Mouse (Mus musculus): ENCODE data around the gene Adam8.

The Adam8 gene

DNA sequence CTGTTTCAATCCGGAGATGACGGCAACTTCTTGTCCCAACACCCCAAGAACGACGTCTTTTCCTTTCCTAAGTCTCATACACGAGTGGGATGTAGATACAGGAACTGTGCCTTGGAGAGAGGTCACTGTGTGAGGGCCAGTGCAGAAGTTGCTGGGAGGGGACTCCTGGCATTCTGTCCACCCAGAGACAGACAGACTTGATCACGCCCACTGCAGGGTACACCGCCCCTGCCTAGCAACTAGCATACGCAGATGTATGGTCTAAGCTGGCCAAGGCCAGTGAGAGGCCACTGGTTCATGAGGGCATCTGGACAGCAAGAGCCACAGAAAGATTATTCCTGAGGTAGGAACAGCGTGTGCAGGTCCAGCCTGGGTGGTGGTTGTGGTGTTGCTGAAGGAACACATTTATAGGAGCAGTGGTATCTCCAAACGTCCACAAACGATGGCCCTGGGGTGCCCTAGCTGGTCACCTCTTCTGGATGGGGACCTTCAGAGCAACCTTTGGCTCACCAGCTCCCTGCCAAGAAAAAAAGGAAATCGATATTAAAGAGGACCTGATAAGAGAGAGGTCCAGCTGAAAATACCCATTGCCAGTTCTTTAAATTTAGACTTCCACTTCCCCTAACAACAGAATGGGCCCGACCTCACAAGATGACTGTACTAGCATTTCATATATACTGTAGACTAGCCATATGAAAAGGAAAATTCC is 13.2 kb downstream of the Adam8 start:
- in situ Hi-C loops (cut with MboI) = no loop called here

DNA sequence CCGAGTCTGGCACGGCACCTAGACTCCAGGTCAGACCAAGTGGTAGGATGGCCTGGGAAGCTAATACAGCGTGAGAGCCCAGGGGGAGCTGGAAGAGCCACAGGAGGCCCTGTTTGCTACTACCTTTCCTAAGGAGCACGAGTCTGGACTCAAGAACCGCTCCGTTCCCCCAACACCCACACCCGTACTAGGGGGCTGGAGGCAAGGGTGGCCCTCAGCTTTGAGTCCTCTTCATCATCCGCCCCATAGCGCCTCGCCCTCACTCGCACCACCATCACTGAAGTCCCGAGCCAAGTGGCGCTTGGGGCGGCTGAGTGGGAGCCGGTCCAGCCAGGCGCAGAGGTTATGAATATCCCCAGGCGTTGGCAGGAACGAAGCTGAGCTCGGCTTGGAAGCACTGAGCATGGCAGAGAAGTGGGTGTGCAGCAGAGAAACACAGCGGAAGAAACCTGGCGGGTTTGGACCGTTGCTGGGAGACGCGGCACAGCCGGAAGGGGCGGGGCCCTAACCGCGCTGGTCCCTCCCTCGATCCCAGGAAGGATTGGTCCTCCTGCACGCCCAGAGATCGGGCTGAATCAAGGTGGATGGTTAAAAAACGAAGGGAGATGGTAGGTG is 14.0 kb downstream of the Adam8 start, which contains the start of gene 6430531B16Rik:
6430531B16Rik (minus strand) TSS at position 478 of the 615 bp plus-strand sequence.
- in situ Hi-C loops (cut with MboI) = no loop called here

DNA sequence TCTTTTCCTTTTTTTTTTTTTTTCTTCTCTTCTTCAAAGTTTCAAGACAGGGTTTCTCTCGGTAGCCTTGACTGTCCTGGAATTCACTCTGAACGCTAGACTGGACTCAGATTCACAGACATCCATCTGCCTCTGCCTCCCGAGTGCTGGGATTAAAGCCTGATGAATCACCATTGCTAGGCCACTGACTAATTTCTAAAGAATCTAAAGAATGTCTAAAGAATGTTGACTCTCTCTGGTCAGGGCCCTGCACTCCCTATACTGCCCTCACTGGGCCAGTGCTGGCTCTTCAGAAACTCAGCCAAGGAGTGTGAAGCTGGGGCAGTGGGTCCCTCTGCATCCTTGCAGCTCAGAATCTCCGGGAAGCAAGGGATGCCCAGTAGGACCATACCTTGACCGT is 16.9 kb downstream of the Adam8 start:
- in situ Hi-C loops (cut with MboI) = no loop called here

DNA sequence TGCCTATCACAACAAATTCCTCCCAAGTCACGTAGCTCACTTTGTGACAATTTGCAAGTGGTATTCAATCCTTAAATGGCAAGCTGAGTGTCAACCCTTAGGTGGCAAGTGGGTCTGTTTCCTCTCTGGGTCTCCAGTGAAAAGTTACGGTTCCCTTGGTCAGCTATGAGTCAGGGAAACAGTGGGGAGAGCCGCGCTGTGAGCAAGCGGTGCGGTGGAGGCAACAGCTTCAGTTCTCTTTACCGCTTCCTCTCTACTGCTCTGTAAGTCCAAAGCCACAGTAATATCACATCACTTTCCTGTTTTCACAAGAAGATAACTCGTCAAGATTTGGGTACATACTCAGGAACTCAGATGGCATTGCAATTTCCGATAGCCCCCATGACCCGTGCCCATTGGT is 18.1 kb downstream of the Adam8 start:
- in situ Hi-C loops (cut with MboI) = no loop called here

DNA sequence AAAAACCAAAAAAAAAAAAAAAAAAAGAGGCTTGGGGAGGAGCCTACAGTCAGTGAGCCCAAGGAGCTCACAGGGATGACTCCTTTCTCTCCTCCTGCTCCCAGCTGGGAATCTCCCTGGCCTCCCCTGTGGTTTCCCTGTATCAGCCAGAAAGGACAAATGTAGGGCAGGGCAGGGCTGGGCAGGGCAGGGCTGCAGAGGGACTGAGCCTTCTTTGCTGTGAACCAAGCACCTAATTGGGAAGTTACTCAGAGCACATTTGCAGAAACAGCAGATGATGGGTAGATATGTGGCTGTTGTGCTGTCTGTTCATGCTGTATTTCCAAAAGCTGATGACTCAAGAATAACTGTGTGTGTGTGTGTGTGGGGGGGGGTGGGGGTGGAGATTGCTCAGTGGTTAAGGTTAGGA is 19.4 kb downstream of the Adam8 start:
- in situ Hi-C loops (cut with MboI) = no loop called here

DNA sequence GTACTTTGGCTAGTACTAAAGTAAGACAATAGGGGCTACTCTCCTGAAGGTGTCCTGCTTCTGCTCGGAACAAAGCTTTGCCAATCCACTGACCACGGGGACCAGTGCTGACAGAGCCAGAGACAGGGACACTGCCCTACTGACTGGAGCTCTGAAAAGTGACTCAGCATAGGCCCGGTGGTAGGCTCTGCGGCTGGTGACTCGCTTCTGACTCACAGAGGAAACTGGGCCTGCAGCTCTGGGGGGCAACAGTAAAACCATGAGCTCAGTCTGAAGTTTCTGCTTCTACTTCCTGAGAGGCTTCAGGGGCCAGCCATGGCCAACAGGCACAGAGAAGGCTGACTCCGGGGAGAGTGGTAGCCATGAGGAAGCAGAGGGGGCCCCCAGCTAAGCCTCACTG is 20.9 kb downstream of the Adam8 start:
- in situ Hi-C loops (cut with MboI) = no loop called here

DNA sequence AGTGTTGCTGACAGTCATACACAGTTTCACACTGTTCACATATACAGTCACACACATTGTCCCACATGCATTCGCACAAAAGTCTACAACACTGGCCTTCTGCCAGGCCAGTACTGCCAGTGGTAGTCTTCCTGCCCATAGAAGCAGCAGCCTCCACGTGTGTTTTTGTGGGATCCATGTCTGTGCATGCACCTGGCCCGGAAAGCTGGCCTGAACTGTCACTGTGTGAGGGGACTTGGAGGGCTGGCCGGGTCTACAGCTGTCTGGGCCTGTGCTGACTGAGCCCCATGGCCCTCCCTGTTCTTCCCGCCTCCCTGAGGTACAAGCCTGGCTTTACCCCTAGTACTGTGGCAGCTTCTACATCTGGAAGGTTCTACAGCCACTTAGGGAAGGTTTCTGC is 21.4 kb downstream of the Adam8 start:
- in situ Hi-C loops (cut with MboI) = no loop called here

DNA sequence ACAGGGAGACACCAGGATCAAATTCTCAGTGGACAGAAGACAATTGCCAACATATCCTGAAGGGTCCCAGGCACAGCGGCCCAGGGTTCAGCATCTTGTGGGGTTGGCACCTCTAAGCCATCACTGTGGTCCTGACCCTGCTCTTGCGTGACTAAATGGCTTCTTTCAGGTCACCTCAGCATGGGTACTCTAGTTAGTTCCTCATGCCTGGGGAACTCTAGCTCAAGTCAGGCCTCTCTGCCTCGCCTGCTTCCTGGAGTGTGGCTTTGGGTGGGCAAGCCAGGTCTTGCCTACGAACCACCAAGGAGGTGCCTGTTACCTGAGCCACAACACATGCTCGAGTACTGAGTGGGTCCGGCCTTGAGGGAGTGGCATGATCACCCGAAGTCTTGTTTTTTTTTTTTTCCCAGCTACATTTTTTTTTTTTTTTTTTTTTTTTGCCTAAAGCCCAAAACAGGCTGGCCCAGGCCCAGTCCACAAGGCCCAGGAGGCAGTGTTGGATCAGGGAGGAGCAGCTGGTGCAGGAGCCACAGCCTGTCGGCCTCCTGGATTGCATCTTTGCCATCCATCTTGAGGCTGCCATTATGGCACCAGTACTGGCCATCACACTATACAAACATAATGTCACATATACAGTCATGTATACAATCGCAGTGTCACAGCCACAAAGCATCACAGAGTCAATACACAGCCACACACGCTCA is 22.0 kb downstream of the Adam8 start:
- in situ Hi-C loops (cut with MboI) = no loop called here

DNA sequence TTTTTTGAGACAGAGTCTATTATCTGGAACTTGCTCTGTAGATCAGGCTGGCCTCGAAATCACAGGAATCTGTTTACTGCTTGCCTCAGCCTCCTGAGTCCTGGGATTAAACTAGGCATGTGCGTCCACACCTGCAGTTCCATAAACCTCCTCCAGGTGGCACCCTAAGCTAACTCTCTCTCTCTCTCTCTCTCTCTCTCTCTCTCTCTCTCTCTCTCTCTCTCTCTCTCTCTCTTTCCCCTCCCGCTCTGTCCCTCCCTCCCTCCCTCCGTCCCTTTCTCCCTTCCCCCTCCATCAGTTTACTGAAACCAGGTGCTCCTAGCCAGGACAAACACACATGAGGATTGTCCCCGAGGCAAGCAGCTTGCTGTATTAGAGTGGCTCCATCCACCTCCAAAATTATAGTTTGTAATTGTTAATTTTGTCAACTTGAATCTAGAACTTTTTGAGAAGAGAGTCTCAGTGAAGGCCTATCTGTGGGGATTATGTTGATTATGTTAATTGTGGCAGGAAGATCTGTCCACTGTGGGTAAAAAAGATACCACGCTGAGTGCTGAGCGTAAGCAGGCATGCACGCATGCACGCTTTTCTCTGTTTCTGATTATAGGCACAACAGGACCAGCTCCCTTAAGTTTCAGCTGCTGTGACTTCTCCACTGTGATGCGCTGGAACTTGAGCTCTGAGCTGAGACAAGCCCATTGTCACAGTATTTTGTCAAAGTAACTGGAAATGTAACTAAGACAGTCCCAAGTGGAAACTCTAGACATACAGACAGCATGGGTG is 22.8 kb downstream of the Adam8 start:
- in situ Hi-C loops (cut with MboI) = no loop called here

DNA sequence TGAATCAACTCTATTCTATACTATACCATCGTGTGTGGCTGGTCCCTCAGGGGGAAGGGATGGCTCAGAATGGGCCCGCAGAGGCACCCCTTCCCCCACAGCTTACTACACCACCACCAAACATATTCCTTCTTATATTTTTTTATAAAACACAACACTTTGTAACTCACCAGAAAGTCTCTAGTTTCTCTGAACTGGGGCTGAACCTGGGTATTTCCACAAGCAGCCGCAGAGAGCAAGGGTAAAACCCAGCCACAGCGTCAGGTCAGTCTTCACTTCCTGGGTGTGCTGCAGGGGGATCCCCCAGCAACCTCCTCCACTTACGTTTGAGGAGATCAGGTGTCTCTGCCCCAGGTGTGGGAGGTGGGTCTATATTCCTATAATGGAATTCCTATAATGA is 23.9 kb downstream of the Adam8 start:
- in situ Hi-C loops (cut with MboI) = no loop called here

DNA sequence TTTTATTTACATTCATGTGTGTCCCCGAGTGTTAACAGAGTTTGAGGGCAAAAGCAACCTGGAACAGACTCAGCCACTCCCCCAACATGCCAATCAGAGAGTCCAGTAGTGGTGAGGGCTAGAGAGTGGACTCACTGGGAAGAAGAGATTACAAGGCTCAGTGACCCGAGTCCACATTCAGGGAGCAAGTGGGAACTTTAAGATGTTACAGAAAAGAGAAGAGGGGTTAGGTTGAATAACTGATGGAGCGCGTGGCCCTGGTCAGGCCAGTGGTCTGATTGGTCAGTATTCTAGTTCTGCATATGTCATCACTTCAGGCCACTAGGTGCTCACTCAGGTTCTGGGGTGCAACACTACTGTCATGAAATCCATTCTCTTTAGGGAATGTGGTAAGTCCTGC is 25.2 kb downstream of the Adam8 start:
- in situ Hi-C loops (cut with MboI) = no loop called here

DNA sequence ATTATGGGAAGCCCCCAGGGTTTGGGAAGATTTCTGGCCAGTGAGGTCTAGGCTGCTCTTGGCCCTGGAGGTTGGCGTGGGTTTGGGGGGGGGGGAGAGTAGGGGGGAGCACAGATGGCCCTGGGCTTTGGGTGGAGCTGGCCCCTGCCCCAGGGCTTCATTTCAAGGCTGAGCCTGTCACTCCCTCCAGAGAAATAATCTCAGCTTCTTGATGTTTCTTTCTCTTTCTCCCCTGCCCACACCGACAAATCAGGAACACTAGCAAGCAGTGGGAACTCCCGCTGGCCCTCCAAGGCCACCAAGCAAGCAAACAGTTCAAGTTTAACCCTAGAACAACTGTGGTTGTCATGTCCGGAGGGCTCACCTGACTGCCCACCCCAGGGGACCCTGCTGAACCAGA is 28.5 kb downstream of the Adam8 start:
- in situ Hi-C loops (cut with MboI) = no loop called here

DNA sequence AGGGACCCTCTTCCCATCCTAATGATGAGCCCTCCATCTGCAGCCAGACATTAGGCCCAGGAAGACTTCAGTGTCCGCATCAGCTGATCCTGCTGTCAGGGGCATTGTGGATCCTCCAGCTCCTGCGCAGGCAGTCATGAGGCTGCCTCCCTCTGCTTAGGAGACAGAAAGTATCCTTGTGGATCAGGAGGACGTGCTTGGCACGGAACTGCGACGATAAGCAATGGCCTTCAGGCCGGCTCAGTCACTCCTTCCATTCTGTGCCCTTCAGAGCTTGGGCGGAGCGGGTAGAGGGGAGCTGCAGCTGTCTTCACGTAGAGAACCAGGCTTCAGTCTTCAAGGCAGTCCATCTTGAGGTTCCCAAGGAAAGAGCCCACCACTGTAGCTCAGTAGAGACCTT is 31.2 kb downstream of the Adam8 start:
- in situ Hi-C loops (cut with MboI) = no loop called here

DNA sequence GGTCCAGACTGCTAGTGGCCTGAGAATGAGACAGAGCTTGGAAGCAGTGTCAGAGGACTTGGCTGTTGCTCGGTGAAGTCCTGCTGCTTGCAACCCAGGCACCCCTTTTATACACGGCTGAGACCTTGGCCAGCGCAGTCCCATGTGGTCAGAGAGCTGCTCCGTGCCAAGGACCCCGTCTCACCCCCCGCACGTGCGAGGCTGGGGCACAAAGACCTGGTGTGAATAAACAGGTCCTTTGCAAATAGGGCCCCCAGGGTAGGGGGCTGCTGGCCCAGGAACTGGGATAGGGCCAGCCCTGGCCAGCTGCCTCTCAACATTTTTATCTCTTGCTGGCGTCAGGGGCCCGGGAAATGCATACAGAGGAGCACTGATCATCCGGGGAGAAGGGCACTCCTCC is 34.4 kb downstream of the Adam8 start:
- in situ Hi-C loops (cut with MboI) = no loop called here

DNA sequence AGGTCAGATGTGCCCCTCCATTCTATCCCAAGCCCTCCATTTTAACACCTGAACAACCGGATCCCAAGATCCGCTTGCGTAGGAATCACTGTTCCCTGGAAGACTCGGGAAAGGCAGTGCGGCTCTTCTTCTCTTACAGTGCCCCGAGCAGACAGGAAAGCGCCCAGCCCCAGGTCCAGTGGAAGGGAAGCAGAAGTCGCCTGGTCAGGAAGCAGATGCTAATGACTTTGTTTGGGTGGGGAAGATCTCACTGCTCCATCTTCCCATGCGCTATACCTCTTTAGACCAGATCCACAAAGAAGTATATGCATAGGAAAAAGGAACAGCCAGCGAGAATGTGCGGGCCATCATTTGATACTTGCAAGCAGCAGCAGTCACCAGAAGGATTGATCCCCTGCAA is 34.9 kb downstream of the Adam8 start:
- in situ Hi-C loops (cut with MboI) = no loop called here

DNA sequence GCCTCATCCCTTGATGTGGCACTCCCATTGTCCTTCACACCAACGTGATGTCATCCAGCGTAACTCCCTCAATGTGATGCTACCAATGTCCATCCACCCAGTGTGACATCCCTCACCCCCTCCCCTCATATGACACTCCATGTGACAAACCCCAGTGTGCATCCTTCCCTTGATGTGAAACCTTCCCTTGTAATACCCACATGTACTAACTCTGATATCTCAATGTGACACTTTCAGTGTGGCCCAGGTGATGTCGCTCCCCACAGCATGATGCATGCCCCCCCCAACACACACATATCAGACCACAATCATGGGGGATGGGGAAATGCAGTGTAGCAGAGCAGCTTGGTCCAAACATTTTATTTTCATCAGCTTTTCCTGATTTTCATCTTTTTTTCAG is 35.7 kb downstream of the Adam8 start:
- in situ Hi-C loops (cut with MboI) = no loop called here

DNA sequence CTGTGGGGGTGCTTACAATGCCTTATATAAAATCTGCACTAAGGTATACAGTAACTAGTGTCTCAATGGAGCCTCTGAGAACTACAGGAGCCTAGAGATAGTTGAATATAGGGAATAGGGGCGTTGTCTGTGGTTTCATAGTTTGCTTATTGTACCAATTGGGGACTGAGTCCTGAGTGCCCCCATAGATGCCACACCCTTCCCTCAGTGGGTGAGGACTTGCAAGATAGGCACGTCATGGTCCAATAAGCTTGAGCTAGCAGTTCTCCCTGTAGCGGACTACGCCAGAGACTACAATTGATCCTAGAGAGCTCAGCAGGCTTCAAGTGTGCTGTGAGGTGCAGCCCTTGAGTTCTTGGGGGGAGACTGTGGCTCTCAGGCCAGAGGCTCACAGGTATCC is 36.9 kb downstream of the Adam8 start:
- in situ Hi-C loops (cut with MboI) = no loop called here

DNA sequence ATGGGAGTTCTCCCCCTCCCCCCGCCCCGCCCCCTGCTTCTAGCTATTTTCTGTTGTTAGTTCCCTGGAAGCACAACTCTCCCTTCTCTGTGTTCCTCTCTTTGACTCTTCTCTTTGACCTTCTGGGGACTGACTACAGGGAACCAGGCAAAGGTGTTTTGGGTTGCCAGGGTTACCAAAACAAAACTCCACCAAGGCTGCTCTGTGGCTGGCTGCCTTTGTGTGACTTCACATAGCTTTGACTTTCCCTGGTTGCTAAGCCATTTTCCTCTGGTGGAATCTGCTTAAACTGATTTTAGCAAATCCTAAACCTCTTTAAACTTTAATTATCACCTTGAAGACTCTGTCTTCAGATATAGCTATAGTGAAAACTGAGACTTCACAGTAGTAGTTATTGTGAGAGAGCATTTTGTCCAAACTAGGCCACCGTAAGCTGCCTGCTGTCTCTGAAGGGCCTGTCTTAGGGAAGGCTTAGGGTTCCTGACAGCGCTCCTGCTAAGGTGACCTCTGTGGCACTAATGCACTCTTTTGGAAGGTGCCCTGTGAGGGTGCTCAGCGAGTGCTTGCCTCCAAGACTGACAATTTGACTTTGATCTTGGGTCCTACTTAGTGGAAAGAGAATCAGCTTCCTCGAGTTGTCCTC is 40.2 kb downstream of the Adam8 start:
- in situ Hi-C loops (cut with MboI) = no loop called here

DNA sequence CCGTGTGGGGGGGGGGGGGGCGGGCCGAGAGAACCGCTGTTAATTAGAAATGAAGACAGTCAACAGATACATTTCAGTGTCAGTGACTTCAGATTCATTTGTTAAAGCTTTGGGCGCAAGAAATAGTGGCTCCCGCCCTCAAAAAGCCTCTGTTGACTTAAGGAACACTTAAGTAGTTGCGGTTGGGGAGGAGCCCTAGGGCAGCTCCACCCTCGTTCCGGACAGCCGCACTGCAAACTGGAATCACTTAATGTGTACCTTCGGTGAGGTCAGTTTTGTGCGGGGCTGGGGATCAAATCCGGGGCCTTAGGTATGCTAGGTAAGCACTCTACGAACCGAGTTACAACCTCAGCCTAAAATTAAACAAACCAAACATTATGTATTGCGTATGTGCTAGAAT is 41.3 kb downstream of the Adam8 start:
- in situ Hi-C loops (cut with MboI) = no loop called here

DNA sequence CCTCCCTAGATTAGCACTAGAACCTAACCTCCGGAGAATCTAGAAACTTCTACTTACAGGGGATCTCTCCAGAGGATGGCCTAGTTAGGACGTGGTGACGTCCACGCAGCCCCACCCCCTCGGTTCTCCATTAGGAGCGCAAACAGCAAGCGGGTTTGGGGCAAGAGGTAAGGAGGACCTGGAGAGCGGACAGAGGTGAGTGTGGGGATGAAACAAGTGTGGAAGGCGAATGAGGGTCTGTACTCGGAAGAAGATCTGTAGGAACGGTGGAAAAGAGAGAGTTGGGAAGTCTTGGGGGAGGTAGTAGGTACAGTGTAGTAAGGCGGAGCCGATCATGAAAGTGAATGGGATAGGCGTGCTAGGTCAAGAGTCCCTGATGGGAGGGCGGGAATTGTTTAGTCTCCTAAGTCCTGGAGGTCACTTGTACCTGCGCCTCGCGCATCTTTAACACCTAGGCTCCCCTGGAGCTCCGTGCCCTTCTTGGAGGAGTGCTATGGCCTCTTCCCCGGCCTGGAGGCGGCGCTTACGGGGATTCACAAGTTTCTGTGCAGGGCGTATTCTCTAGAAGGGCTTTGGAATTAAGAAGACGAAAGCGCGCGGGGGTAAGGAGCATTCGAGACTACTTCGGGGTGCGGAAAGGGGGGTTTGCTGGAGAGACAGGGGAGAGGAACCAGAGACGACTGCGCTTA is 41.9 kb downstream of the Adam8 start:
- in situ Hi-C loops (cut with MboI) = no loop called here

DNA sequence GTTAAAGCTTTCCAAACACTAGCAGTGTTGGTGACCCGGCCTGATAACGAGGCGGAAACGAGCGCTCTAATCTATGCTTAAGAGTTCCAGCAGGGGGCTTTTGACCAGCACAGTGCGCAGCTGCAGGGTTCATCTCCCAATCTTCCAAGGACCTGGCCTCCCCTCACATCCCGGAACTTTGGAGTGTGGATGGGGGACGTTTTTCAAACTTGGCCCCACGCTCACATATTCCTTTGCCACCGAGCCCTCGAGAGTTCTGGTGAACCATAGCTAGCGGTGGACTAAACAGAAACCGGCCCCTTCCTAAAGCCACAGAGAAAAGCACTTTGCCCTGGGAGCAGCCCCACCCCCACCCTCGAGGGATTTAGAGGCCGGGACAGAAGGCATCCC is 42.5 kb downstream of the Adam8 start:
- in situ Hi-C loops (cut with MboI) = no loop called here

Measured in mature B cell (primary cell).